ENCODE assay signal across 8 mouse cellular contexts in the genomic region with DNA sequence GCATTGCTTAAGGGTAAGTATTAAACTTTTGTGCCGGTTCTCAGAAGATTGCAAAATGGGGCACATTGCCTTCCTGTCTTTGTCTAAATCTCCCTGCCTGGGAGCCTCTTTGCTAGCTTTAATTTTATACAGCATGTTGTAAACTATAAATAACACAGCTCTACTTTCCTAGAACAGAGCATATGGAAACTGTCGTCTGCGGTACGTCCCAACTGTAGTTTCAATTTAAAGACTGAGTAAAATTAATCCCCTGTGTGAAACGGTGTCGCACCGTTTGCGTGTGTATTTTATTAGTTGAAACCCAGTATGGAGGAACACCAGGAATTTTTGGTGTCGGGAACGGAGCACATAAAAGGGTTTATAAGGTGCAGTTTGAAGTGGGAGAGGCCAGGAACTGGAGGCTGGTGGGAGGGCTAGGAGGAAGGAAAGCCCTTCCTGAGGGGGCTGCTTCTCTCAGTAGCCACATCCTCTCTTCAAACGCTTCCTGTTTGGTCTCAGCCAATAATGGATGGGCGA.
DNase-seq lines count a peak whose midpoint lies in the region; ATAC-seq lines count a peak whose summit lies in the region.

No protein-coding gene starts in this region.

- H3K9ac ChIP-seq in forebrain, embryonic 16.5 days (replicated peaks; ENCODE audit: low read depth, low read length) = peak overlapping the region; percentile 48
- H3K9ac ChIP-seq in intestine, embryonic 14.5 days (ENCODE audit: low read length) = peak overlapping the region; percentile 41
- peak overlapping the region; percentile 51 for H3K9ac ChIP-seq in liver, embryonic 13.5 days

- H3K4me3 ChIP-seq in forebrain, embryonic 16.5 days (replicated peaks; ENCODE audit: low read length) = peak overlapping the region; percentile 27
- H3K4me3 ChIP-seq in intestine, embryonic 14.5 days (ENCODE audit: low read depth, low read length) = peak overlapping the region; percentile 16
- peak overlapping the region; percentile 48 for H3K4me3 ChIP-seq in liver, embryonic 13.5 days (replicated peaks)

- DNase-seq in CD4-positive, CD25-positive, alpha-beta regulatory T cell, adult 2 months (ENCODE audit: low read depth, low spot score) = peak; percentile 53
- DNase-seq in MN1 (ENCODE audit: low spot score) = peak; percentile 12
- DNase-seq in intestine, embryonic 14.5 days (ENCODE audit: low spot score) = peak; percentile 73
- no peak for DNase-seq in liver, embryonic 13.5 days
- DNase-seq in natural killer cell, adult 2 months (ENCODE audit: low spot score in 2 of 2) = peak; percentile 20 to 24
- no peak for DNase-seq in cerebellum, postnatal 10 days
- DNase-seq in gastrocnemius, postnatal 36 days = no peak

- H3K27me3 ChIP-seq in forebrain, embryonic 16.5 days (replicated peaks; ENCODE audit: control insufficient read depth, insufficient read depth, low read length) = no peaks in the 10 kb centered on the region
- H3K27me3 ChIP-seq in intestine, embryonic 14.5 days (replicated peaks; ENCODE audit: control insufficient read depth, insufficient read depth, low read length) = no peaks in the 10 kb centered on the region
- H3K27me3 ChIP-seq in liver, embryonic 13.5 days = peaks cover 16% of the 10 kb centered on the region

- peak; percentile 44 for ATAC-seq in forebrain, embryonic 16.5 days
- no peak for ATAC-seq in intestine, embryonic 14.5 days (replicated peaks; ENCODE audit: low FRiP score, low TSS enrichment, low read depth)
- no peak for ATAC-seq in liver, embryonic 13.5 days (ENCODE audit: low read depth)

- WGBS in forebrain, embryonic 16.5 days = 4% methylated on average over 12 of the region's 12 CpGs
- 2% methylated on average over 12 of the region's 12 CpGs for WGBS in intestine, embryonic 14.5 days
- whole genome bisulfite sequencing in liver, embryonic 13.5 days (ENCODE audit: insufficient replicate concordance) = 2% methylated on average over 12 of the region's 12 CpGs

- peak overlapping the region; percentile 58 for H3K4me2 ChIP-seq in forebrain, embryonic 16.5 days (ENCODE audit: low read length)
- peak overlapping the region; percentile 50 for H3K4me2 ChIP-seq in intestine, embryonic 14.5 days (ENCODE audit: low read length)
- H3K4me2 ChIP-seq in liver, embryonic 13.5 days = peak overlapping the region; percentile 76

- peaks cover 30% of the 10 kb centered on the region for H3K4me1 ChIP-seq in forebrain, embryonic 16.5 days (replicated peaks; ENCODE audit: control insufficient read depth, insufficient read depth, low read length)
- peaks cover 26% of the 10 kb centered on the region; the same call in 1 of the 2 replicates for H3K4me1 ChIP-seq in intestine, embryonic 14.5 days (replicated peaks; ENCODE audit: control insufficient read depth, insufficient read depth, low read length)
- peaks cover 30% of the 10 kb centered on the region for H3K4me1 ChIP-seq in liver, embryonic 13.5 days (replicated peaks)

- no peaks in the 10 kb centered on the region for H3K9me3 ChIP-seq in forebrain, embryonic 16.5 days (ENCODE audit: control insufficient read depth, low read length)
- no peaks in the 10 kb centered on the region for H3K9me3 ChIP-seq in intestine, embryonic 14.5 days (ENCODE audit: control insufficient read depth, low read length)
- no peaks in the 10 kb centered on the region for H3K9me3 ChIP-seq in liver, embryonic 13.5 days (replicated peaks)

- H3K27ac ChIP-seq in forebrain, embryonic 16.5 days (ENCODE audit: low read length) = peak overlapping the region; percentile 77
- peak overlapping the region; percentile 91 for H3K27ac ChIP-seq in intestine, embryonic 14.5 days (ENCODE audit: low read depth)
- H3K27ac ChIP-seq in liver, embryonic 13.5 days = peak overlapping the region; percentile 35; the same call in 1 of the 2 replicates

- no peaks in the 10 kb centered on the region for H3K36me3 ChIP-seq in forebrain, embryonic 16.5 days (ENCODE audit: control insufficient read depth, insufficient read depth)
- H3K36me3 ChIP-seq in intestine, embryonic 14.5 days (ENCODE audit: control insufficient read depth, insufficient read depth, low read length) = no peaks in the 10 kb centered on the region
- no peaks in the 10 kb centered on the region for H3K36me3 ChIP-seq in liver, embryonic 13.5 days

- intact Hi-C loops in gastrocnemius, postnatal 36 days (cut with DNase I) = no loop called here

Comparison
In these comparisons a context has a peak if more than half of its experiments do, and no peak if none do; other contexts are left out.
1. DNase-seq: peak in CD4-positive, CD25-positive, alpha-beta regulatory T cell, adult 2 months (single experiment), MN1 (single experiment), intestine, embryonic 14.5 days (single experiment) and natural killer cell, adult 2 months (2 of 2); none in liver, embryonic 13.5 days (single experiment), cerebellum, postnatal 10 days (0 of 2) and gastrocnemius, postnatal 36 days (0 of 2).
2. H3K27ac ChIP-seq: peak in every context shown above with its lines; median percentile 91 in intestine, embryonic 14.5 days; 77 in forebrain, embryonic 16.5 days; 35 in liver, embryonic 13.5 days.
3. Peak in every context shown above with its lines, with median percentiles within 50 percentile points of each other: H3K4me2 ChIP-seq, H3K4me3 ChIP-seq and H3K9ac ChIP-seq.